Mouse (Mus musculus) heart, postnatal 10 days (tissue): ENCODE data around the gene Nat10. TPM values are rescaled to one million over a fixed set of nuclear protein-coding genes. Genes with fewer than 3 reads are reported as not detected.

Source experiments
- DNase-seq, 2 experiments: peaks; one replicate each; pipeline ENCODE4 v3.0.0; 2021
- intact Hi-C: fragments of 180-260 bp; cut with DNase I; formaldehyde crosslinking; loops from one replicate; pipeline ENCODE4 v1.15.1; 2025
- total RNA-seq, 2 experiments: library from RNA; stranded (reverse); gene quantifications; 2 replicates each; pipeline ENCODE4 v1.2.3; 2021

The Nat10 gene
- total RNA-seq, 2 experiments from 2014 or later, result 17.6 to 20.7 TPM

DNA sequence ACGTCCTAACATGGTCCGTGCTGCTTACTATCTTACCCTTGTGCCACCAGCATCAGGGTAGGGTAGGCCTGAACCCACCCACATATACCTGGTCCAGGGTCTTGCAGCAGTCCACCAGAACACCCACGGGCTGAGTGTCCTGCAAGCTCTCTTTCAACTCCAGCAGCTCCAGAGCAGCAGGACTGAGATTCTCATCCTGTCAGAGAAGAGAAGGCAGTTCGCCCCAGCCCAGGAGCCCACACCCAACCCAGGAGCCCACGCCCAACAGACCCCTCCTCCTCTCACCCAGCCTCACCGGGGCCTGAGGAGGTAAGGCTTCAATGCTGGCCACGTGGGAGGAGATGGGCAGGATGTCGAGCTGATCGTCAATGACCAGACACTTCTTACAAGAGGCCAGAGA lies 13.2 kb downstream of the Nat10 start:
- DNase-seq, result no peak
- intact Hi-C loops, result no loop called here

DNA sequence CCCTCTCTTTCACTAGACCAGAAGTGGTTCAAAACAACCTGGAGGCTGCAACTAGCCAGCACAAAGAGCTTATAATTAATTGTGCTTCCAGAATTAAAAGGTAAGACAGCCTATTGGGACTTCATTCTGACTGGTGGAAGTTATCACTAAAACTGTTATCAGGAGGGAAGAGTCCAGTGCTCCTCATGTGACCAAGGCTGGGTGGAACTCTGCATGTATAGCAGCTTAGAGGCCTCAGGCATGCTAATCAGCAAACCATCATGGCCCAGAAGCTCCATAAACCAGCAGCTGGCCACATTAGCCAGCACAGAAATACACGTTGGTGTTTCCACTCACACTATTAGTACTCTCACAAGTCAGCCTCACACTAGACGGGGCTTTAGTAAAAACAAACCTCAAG lies 14.3 kb downstream of the Nat10 start:
- intact Hi-C loops, result no loop called here

DNA sequence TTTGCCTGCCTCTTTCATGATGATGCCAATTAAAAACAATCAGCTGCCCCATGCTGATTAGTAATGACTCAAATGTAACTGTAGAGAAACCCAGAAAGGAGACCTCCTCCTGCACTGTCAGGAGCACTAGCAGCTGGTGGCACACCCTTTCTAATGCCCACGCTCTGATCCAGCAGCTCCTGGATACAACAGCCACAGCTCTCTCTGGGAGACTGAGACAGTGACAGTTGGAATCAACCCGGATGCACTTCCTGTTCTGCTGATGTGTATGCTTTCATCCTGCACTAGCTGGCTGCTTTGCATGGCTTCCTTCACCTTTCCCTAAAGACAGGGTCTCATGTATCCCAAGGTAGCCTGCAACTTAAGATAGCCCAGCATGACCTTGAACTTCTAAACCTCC lies 15.0 kb downstream of the Nat10 start:
- no peak for DNase-seq
- intact Hi-C loops, result no loop called here

More for the DNA sequence above, 14.3 kb downstream of the Nat10 start:
- no peak for DNase-seq

DNA sequence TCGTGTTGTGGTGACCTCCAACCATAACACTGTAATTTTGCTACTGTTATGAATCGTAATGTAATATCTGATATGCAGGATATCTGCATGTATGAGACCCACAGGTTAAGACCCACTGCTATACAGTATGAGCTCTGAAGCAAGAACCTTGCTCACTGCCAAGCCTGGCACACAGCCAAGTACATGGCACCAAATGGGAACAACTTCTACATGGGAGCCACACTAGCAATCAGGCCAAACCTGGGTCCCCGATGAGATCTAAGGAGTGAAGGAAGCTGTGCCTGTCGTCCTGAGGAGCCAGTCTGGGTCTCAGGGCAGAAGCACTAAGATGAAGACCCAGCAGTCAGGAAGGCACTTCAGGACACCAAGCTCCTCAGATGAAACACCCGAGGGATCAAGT lies 15.6 kb downstream of the Nat10 start:
- peak in 1 of 2 experiments; percentile 20 for DNase-seq
- intact Hi-C loops, result loop anchor here (2.0 kb wide), 1 partner anchor 181 kb away; no protein-coding TSS in a partner anchor

DNA sequence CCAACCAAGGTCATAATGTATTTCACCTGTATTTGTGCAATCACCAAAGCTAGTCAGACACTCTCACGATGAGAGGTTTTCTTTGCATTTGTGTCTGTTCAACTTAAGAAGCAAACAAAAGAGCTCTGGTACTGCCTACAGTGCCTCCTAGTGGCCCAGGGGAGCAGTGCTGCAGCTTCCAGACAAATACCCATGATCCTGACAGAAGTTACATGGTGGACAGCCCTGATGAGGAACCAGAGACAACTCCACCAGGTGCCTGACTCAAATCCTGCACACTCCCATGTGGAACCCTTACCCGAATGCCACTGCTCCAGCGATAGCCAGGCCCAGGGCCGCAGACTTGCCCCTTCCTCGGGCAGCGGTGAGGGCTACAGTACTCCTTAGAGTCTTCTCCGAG lies 17.1 kb downstream of the Nat10 start:
- DNase-seq, result peak; percentile 64 to 78
- intact Hi-C loops, result loop anchor here (2.0 kb wide), 1 partner anchor 179 kb away; no protein-coding TSS in a partner anchor

DNA sequence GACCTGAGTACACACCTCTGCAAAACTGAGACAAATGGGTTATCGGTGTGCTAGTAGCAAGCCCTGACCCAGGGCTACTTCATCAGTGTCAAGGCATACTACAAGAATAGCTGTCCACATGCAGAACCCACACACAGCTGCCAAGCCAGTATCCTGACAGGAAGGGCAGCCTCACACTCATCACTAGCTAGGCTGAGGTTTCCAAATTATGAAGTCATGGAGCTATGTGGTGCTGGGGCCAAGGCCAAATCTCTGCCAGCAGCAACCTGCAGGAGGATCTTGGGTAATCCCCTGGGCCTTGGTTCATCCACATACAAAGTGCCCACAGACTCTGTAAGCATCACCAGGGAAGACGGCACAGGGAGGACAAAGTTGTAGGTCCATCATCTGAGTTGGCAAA lies 17.5 kb downstream of the Nat10 start:
- intact Hi-C loops, result no loop called here
- peak; percentile 52 to 65 for DNase-seq

DNA sequence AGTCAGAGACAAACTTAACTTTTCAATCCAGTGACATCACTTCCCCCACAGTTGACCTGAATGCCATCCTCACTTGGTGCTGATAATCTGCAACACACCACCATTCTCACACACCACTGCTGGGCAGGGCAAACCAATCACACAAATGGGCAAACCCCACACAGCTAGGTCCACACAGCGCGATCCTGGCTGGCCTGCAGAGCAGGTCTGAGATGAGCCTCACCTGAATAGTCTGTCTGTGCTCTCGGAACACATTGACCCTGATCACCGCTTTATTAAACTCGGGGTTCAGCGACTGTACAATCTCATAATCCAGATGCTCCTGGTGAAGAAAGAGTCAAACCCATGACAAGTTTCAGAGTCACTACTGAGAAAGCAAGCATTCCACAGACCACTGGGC lies 18.2 kb downstream of the Nat10 start:
- no peak for DNase-seq
- intact Hi-C loops, result no loop called here

DNA sequence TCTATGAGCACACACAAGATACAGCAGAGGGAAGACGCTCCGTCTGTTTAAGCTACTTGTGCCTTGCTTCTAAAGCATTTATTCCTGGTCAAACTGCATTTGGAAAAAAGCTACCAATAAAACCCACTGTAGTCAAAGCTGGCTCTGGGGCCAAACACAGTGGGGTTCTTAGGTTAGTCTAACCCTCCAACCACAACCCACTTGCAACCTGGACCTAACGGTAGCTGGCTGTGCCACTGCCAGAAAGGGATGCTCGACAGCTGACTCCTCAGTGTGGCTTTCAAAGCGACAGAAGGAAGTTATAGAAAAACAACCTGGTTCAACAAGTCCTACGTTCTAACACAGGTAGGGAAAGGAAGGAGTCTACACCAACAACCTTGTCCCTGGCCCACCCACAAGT lies 29.6 kb downstream of the Nat10 start:
- intact Hi-C loops, result no loop called here
- DNase-seq, result no peak

DNA sequence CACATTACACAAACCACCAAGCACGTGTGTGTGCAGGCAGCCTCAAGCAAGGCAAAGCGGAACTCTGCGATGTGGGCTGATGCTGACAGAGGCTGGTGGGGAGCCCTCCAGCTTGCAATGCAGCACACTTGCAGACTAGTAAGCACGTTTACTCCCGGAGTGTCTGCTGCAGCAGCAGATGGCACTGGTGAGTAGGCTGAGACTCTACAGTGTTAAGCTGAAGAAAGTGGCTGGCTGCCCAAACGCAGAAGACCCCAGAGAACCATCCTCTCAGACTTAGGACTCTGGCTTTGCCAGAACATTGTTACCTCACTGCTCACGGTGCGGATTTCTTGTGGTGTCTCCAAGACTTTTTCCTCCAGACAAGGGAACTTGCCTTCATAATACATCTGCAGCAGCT lies 30.1 kb downstream of the Nat10 start:
- no peak for DNase-seq
- intact Hi-C loops, result no loop called here

DNA sequence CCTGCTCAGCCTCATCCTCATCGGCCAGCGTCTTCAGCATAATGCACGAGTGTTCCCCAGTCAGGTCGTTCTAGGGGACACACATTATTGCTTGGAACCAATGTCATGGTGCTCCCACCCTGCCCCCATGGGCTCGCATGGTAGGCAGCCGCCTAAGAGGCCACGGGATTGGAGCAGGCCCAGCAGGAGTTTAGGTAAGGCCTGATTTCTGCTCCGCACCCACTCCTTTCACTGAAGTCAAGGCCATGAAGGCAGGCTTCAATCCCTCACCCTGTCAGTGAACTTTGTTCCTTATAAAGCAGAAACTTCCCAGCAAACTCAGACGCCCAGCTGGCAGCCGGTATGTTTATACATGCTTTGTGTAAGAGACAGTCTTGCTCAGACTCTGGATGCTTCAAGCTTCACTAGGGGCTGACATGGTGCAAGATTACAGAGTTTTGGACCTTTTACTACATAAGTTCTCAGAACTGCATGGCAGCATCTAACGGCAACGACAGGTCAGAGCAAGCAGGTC lies 33.0 kb downstream of the Nat10 start:
- intact Hi-C loops, result no loop called here
- no peak for DNase-seq

DNA sequence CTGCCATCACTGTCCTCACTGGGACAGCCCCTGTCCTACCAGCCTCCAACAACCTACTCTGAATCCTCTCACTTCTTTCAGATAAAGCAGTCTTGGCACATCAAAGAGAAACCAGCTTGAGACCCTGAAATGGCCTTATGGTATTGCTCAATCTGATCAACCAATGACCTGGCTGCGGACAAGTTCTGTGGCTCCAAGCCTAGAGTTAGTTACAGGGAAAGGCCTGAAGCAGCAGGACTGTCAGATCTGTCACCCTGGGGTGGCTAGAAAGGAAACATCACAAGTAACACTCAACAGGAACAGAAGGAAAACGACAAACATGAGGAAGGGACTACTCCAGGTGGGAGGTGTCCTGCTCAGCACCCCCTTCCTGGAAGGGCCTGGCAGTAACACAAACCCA lies 36.5 kb downstream of the Nat10 start:
- intact Hi-C loops, result no loop called here
- DNase-seq, result no peak

DNA sequence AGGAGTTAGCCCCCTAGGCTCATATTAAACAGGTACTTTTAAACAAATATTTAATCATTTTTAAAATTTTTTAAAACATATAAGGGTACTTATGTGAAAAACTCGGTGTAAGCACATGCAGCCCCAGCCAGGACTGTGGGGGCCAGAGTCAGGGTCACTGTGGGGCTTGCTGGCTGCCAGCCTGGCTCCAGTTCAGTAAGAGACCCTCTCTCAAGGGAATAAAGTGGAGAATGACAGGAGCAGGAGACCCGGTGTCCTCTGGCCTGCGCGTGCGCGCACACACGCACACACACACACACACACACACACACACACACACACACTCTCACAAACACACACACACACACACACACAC lies 41.8 kb downstream of the Nat10 start:
- intact Hi-C loops, result loop anchor here (1.0 kb wide), 1 partner anchor 154 kb away; no protein-coding TSS in a partner anchor

DNA sequence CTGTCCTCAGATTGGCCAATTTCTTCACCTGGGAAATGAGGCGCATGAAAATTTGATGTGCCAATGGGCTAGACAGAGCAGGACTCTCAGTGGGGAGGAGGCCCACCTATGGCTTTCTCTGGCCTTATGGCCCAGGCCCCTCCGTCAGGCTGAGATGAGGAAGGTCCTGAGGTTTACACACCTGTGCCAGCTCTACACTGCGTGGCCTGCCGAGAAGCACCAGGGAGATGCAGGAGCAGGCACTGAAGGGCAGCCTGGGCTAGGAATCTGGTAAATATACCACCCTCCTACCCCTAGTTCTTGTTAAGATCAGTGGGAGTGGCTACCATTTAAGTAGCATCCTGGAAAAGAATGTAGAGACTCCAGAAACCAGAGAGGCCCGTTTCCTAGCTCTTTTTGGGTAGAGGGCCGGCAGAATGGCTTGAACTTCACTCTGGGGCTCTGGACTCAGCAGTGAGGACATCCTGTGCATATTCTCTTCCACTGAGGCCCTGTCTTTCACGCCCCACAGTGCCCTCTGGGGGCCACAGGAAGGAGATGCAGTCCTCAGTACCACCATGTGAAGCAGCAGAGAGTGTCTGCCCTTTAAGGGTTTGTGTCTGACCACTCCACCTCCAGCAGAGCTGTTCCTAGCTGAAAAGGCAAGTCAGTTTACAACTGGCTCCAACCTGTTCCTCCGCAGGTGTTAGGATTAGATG lies 42.3 kb downstream of the Nat10 start:
- intact Hi-C loops, result loop anchor here (1.0 kb wide), 1 partner anchor 153 kb away; no protein-coding TSS in a partner anchor
- peak; percentile 87 for DNase-seq

More for the DNA sequence above, 41.8 kb downstream of the Nat10 start:
- no peak for DNase-seq

DNA sequence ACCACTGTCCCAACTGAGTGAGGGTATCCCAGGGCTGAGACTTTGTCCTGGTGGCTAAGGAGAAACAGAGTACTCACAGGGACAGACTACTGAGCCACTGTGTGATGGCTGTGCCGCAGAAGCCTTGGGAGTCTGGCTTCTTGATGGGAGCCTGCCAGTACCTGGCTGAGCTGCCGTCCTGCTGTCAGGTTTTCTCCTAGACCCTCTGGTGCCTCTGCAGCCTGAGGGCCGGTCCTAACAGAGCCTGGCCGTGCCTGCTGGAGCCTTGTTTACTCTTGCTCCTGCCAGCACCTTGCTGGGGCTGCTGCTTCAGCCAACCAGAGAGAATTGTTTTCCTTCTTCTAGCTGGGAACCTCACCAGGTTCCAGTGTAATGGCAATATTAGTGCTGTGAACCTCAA lies 46.7 kb downstream of the Nat10 start:
- intact Hi-C loops, result no loop called here
- no peak for DNase-seq

DNA sequence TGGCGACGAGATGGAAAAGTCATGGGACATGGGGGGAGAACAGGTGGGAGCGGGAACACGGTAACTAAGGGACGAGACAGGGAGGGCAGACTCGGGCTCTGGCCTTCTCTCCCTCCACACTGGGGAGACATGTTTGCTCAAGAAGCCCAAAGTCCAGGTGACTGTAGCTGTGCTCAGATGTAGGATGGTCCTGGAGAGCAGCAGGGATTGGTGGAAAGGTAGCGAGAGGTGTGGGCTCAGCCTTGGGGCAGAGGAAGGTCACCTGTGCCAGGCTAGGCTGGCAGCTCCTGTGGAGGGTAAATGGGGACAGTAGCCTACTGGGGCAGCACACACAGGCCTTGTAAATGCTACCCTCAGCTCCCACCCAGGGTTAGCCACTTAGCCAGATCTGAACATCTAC lies 47.2 kb downstream of the Nat10 start:
- intact Hi-C loops, result no loop called here
- DNase-seq, result no peak

DNA sequence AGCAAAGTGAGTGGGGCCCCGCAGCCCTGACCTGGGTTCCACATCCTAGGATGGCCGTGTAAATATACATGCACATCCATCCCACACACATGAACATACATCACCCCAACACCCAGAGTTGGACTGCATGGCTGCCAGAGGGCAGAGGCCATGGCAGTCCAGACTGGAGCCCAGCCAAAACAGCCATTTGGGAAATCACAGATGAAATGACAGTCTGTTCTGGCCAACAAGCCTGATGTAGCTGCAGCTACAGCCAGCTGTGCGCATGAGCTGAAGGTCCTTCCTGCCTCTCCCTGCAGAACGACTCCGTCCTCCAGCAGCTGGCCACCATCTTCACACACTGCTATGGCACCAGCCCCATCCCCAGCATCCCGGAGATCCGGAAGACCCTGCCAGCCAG lies 50.2 kb downstream of the Nat10 start:
- DNase-seq, result peak; percentile 21 to 35

DNA sequence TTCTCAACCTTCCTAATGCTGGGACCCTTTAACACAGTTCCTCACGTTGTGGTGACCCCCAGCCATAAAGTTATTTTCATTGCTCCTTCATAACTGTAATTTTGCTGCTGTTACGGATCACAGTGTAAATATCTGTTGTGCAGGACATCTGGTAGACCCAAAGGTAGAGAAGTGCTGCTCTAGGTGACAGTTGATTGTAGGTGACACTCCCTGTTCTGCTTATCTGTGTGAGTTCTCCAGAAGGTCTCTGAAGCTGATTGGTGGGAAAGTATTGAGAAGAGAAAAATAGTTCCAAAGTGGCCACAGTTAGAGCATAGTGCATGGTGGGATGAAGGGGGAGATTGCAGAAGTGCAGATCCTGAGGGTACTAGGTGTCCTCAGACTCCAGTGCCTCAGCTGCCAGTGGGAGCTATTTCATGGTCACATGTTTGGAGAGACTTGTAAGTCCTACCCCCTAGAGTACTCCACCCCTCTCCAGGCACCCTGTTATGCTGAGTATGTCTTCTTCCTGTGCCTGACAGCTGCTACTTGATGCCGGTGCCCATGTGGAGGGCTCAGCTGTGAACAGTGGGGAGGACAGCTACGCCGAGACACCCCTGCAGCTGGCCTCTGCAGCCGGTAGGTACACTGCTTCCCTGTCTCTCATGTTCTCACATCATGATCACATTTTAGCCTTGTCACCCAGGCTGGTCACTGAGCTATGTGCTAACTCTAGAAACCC lies 53.9 kb downstream of the Nat10 start:
- no peak for DNase-seq
- intact Hi-C loops, result no loop called here

More for the DNA sequence above, 50.2 kb downstream of the Nat10 start:
- intact Hi-C loops, result no loop called here

DNA sequence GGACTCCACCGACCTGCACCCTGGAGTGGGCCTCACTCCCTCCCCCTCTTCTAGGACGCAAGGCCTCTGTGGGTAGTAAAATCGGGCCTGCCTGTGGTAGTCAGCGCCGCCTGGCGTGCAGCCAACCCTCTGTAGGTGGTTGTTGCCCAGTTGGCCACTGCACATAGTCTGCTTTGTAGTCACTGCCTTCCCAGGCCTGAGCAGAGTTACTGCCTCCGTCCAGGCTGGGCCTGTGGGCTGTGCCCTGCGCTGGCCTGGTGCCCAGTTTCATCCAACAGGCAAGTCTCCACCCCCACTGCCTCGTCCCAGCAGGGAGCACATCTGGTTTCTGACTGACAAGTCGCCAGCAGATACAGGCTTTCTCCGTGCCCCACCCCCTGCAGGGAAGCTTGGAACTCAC lies 54.8 kb downstream of the Nat10 start:
- intact Hi-C loops, result no loop called here
- DNase-seq, result peak; percentile 82 to 84

DNA sequence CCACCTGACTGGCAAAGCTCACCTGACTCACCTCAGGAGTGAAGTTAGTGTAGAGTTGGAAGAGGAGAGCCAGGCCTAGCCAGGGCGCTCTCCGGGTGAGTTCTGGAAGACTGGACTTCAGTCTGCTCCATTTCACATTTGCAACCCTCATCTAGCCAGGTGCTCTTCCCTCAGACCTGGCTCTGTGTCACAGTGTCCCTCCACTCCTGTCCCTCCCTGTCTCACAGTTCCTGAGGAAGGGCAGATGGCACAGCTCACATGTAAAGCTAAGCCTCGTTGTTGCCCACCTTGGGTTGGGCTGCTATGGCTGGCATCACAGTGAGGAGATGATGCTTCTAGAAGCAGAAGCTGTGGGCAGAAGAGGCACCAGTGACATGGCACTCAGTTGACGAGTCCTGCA lies 55.2 kb downstream of the Nat10 start:
- intact Hi-C loops, result no loop called here
- no peak for DNase-seq

DNA sequence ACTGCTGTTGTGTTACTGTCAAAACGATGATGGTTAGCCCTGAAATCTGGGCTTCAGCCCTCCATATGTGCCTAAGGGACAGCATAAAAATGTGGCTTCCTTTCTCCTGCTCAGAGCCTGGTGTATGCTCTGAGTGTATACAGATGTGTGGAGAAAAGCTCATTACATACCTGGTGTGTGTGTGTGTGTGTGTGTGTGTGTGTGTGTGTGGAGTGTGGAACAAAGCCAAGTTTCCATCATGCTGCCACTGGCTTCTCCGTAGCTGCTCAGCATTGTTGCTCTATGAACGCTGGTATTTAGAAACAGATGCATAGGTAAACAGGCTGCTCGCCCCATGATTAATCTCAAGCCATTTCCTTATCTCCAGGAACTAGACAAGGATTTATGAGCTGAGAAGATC lies 57.2 kb downstream of the Nat10 start:
- intact Hi-C loops, result loop anchor here (5.0 kb wide), 1 partner anchor 137 kb away; the partner anchor contains the start of gene Abtb2
- no peak for DNase-seq

DNA sequence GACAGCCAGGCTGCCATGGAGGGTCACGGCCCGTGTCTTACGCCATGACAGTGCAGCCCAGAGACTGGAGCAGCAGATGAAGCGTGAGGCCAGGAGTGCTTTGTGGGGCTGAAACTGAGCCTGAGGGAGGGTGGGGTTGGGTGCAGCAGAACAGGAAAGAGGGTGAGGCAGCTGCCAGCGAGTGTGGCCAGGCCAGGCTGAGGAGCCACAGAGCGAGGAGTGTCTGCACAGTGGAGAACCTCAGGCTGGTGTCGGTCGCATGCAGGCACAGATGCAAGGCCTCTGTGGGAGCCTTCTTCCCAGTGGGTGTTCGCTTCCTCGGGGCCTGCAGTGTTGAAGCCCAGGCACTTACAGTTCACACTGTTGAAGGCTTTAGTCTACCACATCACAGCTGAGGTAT lies 57.7 kb downstream of the Nat10 start:
- DNase-seq, result no peak
- intact Hi-C loops, result loop anchor here (5.0 kb wide), 1 partner anchor 136 kb away; the partner anchor contains the start of gene Abtb2

DNA sequence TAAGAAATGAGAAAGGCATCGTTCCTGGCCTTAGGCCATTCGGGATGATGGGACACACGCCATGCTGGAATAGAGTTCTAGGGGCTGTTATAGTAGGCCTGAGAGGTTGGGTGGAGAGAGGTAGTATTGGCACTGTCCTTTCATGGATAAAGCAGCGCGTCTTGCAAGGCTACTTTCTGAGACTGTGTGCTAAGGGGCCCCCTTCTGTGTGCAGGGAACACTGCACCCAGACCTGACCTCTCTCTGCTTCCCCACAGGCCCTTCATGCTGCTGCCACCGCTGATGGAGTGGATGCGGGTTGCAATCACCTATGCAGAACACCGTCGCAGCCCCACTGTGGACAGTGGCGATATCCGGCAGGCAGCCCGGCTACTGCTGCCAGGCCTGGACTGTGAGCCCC lies 60.6 kb downstream of the Nat10 start:
- intact Hi-C loops, result loop anchor here (5.0 kb wide), 1 partner anchor 133 kb away; the partner anchor contains the start of gene Abtb2
- DNase-seq, result no peak
